Mouse (Mus musculus) spleen, embryonic (tissue): ENCODE results near the gene Vmn2r51.
"Not testable (repeated sequence)": the region's sequence is repeated elsewhere in the genome, so short reads cannot be mapped to it uniquely, and the experiment has no call there.

Experiments used
- CTCF ChIA-PET: fragments of 350-600 bp; sonication (Branson Sonifier 250); formaldehyde crosslinking; loops from one replicate; lab custom pipeline; 2022; lab: Charles Lee

Gene Vmn2r51

DNA sequence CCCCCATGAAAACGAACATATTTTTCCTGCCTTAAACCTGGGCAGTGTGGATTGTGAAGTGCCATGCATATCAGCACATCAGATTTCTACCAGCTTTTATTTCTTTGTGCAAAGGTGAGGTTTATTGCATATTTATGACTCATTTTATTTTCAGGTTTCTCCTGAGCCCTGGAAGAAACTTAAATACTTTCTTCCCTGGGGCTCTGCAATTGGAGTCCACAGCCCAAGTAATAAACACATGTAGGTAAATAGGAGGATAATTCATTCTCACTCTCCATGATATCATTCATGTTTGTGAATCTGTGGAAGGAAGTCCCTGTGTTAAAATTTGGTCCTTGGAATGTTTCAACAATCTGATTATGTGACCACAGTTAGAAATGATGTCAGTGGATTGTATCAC is at the start of gene Vmn2r51:
Gene Vmn2r51, minus strand, starts transcription at position 101 of the 400 bp plus-strand sequence.
- CTCF ChIA-PET = not testable (repeated sequence)

DNA sequence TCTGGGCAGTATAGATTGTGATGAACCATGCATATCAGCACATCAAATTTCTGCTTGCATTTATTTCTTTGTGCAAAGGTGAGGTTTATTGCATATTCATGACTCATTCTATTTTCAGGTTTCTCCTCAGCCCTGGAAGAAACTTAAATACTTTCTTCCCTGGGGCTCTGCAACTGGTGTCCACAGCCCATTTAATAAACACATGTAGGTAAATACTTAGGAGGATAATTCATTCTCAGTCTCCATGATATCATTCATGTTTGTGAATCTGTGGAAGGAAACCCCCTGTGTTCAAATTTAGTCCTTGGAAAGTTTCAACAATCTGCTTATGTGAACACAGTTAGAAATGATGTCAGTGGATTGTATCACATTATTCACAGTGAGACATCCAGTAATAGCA is 52.3 kb downstream of the Vmn2r51 start, which contains the start of gene Vmn2r50:
Gene Vmn2r50, minus strand, starts transcription at position 101 of the 400 bp plus-strand sequence.
- CTCF ChIA-PET = not testable (repeated sequence)
